Mouse (Mus musculus): ENCODE results near the gene Agr2. TPM values are rescaled to one million over a fixed set of nuclear protein-coding genes. Genes with fewer than 3 reads are reported as not detected.

The Agr2 gene
- polyA plus RNA-seq, 1 experiment = not detected

- no peak overlapping the region for H3K4me3 ChIP-seq (replicated peaks; ENCODE audit: insufficient read depth, low read depth, low read length)
- H3K27me3 ChIP-seq (ENCODE audit: control insufficient read depth, insufficient read depth, low read length) = no peaks in the 10 kb centered on the region
- no peak overlapping the region for H3K27ac ChIP-seq (ENCODE audit: insufficient read depth, low read length)
- no peak for TF ChIP-seq CTCF (IDR thresholded peaks at IDR 0.05; ENCODE audit: borderline replicate concordance, insufficient read depth, low read depth, low read length)
- TF ChIP-seq POLR2A (IDR thresholded peaks at IDR 0.05; ENCODE audit: borderline replicate concordance, insufficient read depth, low read length) = no peak
- no peaks in the 10 kb centered on the region for H3K4me1 ChIP-seq (ENCODE audit: control insufficient read depth, insufficient read depth, low read length)
- no peak for DNase-seq
- WGBS = 87% methylated on average over 2 of the region's 2 CpGs
Measured at GRCm38 (mm10) chr12:36047593-36047992, 54.9 kb downstream of the Agr2 start.

- WGBS = 78% methylated on average over 1 of the region's 1 CpGs
- no peak overlapping the region for H3K4me3 ChIP-seq (replicated peaks; ENCODE audit: insufficient read depth, low read depth, low read length)
- no peak for TF ChIP-seq CTCF (IDR thresholded peaks at IDR 0.05; ENCODE audit: borderline replicate concordance, insufficient read depth, low read depth, low read length)
- TF ChIP-seq POLR2A (IDR thresholded peaks at IDR 0.05; ENCODE audit: borderline replicate concordance, insufficient read depth, low read length) = no peak
- DNase-seq = no peak
- no peaks in the 10 kb centered on the region for H3K27me3 ChIP-seq (ENCODE audit: control insufficient read depth, insufficient read depth, low read length)
- no peak overlapping the region for H3K27ac ChIP-seq (ENCODE audit: insufficient read depth, low read length)
- no peaks in the 10 kb centered on the region for H3K4me1 ChIP-seq (ENCODE audit: control insufficient read depth, insufficient read depth, low read length)
Measured at GRCm38 (mm10) chr12:36050276-36050675, 57.6 kb downstream of the Agr2 start.

Other genes starting within 250 kb of the Agr2 start
- gene Agr3, start 67.3 kb upstream of the Agr2 start, polyA plus RNA-seq (2012; rRNA removed) = not detected in 2 replicates
- 157 and 167 TPM in 2 replicates for gene Tspan13, start 49.6 kb downstream of the Agr2 start, polyA plus RNA-seq (2012; rRNA removed)
- gene Ankmy2, start 164.2 kb downstream of the Agr2 start, polyA plus RNA-seq (2012; rRNA removed) = 39.4 and 41.2 TPM in 2 replicates
- 35.3 and 36.9 TPM in 2 replicates for gene Bzw2, start 165.2 kb downstream of the Agr2 start, polyA plus RNA-seq (2012; rRNA removed)

All from cerebellum, adult 2 months (tissue).